Mouse (Mus musculus) heart, adult 8-10 months (tissue): Measurements from ENCODE around the gene Hist1h2ad. TPM values are rescaled to one million over a fixed set of nuclear protein-coding genes. Genes with fewer than 3 reads are reported as not detected.
"Not testable (repeated sequence)": the region's sequence is repeated elsewhere in the genome, so short reads cannot be mapped to it uniquely, and the experiment has no call there.

Source experiments
- DNase-seq: peaks from one replicate; pipeline ENCODE4 v3.0.0; 2022; ENCODE audit warnings: low spot score
- total RNA-seq, 4 experiments: library from RNA; stranded (reverse); gene quantifications; 2 replicates each; pipeline ENCODE4 v1.2.4; 2022

The Hist1h2ad gene
- total RNA-seq, 4 experiments from 2014 or later = 1.8 to 4.3 (median 2.7) TPM

GRCm38 (mm10) chr13:23562699-23563462 lies 11.3 kb upstream of the Hist1h2ad start:
- DNase-seq = no peak

GRCm38 (mm10) chr13:23564482-23564881 lies 9.7 kb upstream of the Hist1h2ad start:
- no peak for DNase-seq

- DNase-seq = not testable (repeated sequence)
Measured at GRCm38 (mm10) chr13:23570261-23571021, 3.7 kb upstream of the Hist1h2ad start.

GRCm38 (mm10) chr13:23571022-23571503 lies 3.1 kb upstream of the Hist1h2ad start, which contains the start of the genes Hist1h2ae and Hist1h2bg:
Hist1h2ae (minus strand) TSS chr13:23571220.
Hist1h2bg (plus strand) TSS chr13:23571396.
- peak; percentile 93 for DNase-seq

- not testable (repeated sequence) for DNase-seq
Measured at GRCm38 (mm10) chr13:23571504-23572217, 2.5 kb upstream of the Hist1h2ad start.

- no peak for DNase-seq
Measured at GRCm38 (mm10) chr13:23572218-23573033, 1.8 kb upstream of the Hist1h2ad start.

- DNase-seq = not testable (repeated sequence)
Measured at GRCm38 (mm10) chr13:23573034-23573897, 915 bp upstream of the Hist1h2ad start.

- not testable (repeated sequence) for DNase-seq
Measured at GRCm38 (mm10) chr13:23574546-23575170, 477 bp downstream of the Hist1h2ad start.

- DNase-seq = peak; percentile 75
Measured at GRCm38 (mm10) chr13:23575271-23575851, 1.2 kb downstream of the Hist1h2ad start, which contains the start of gene Hist1h3d. Hist1h3d (plus strand) TSS chr13:23575763.

- not testable (repeated sequence) for DNase-seq
Measured at GRCm38 (mm10) chr13:23575864-23576313, 1.7 kb downstream of the Hist1h2ad start.

GRCm38 (mm10) chr13:23576351-23576881 lies 2.2 kb downstream of the Hist1h2ad start:
- no peak for DNase-seq

- DNase-seq = no peak
Measured at GRCm38 (mm10) chr13:23576906-23577639, 2.9 kb downstream of the Hist1h2ad start.

- no peak for DNase-seq
Measured at GRCm38 (mm10) chr13:23577835-23578234, 3.7 kb downstream of the Hist1h2ad start.

GRCm38 (mm10) chr13:23581408-23582218 lies 7.4 kb downstream of the Hist1h2ad start, which contains the start of gene Hist1h4d:
Hist1h4d (plus strand) TSS chr13:23581598.
- peak; percentile 100 for DNase-seq

- no peak for DNase-seq
Measured at GRCm38 (mm10) chr13:23582219-23583056, 8.3 kb downstream of the Hist1h2ad start.
